Mouse (Mus musculus): ENCODE data around the gene Gzmm. TPM values are rescaled to one million over a fixed set of nuclear protein-coding genes. Genes with fewer than 3 reads are reported as not detected.
A peak's percentile ranks its signal among the peaks of the same experiment; 100 is the strongest.

Gene Gzmm
- total and polyA plus RNA-seq, 2 experiments = 0.09 to 0.37 TPM

GRCm38 (mm10) chr10:79712029-79712428 is 23.2 kb downstream of the Gzmm start:
- Histone ChIP-seq H3K9ac (ENCODE audit: low read depth, low read length) (no peak overlapping the region), H3K27me3 (ENCODE audit: control insufficient read depth, insufficient read depth, low read length) (peaks cover 6% of the 10 kb centered on the region), H3K27ac (replicated peaks; ENCODE audit: insufficient read depth, low read depth, low read length) (no peak overlapping the region), H3K4me3 (ENCODE audit: insufficient read depth, low read depth, low read length) (no peak overlapping the region), H3K79me2 (ENCODE audit: control insufficient read depth, insufficient read depth, low read length) (peaks cover 14% of the 10 kb centered on the region), H3K4me1 (ENCODE audit: control insufficient read depth, insufficient read depth, low read length) (peaks cover 6% of the 10 kb centered on the region), H3K36me3 (ENCODE audit: control insufficient read depth, insufficient read depth, low read length) (peaks cover 3% of the 10 kb centered on the region; the same call in 1 of the 2 replicates)
- WGBS = 86% methylated on average over 1 of the region's 1 CpGs
- DNase-seq (ENCODE audit: extremely low read depth, low read depth, low spot score) = peak; percentile 45
- TF ChIP-seq CTCF (IDR thresholded peaks at IDR 0.05; ENCODE audit: low read depth, low read length) (peak; percentile 37; the same call in 1 of the 2 replicates), POLR2A (IDR thresholded peaks at IDR 0.05; ENCODE audit: extremely low read depth, insufficient read depth, low read length) (no peak)

GRCm38 (mm10) chr10:79712499-79713126 is 23.8 kb downstream of the Gzmm start:
- no peaks in the 10 kb centered on the region for H3K4me1 ChIP-seq (ENCODE audit: control insufficient read depth, insufficient read depth, low read length)
- peaks cover 3% of the 10 kb centered on the region; the same call in 1 of the 2 replicates for H3K36me3 ChIP-seq (ENCODE audit: control insufficient read depth, insufficient read depth, low read length)
- H3K4me3 ChIP-seq (ENCODE audit: insufficient read depth, low read depth, low read length) = no peak overlapping the region
- H3K79me2 ChIP-seq (ENCODE audit: control insufficient read depth, insufficient read depth, low read length) = peaks cover 9% of the 10 kb centered on the region
- peak; percentile 52 for DNase-seq (ENCODE audit: extremely low read depth, low read depth, low spot score)
- 12% methylated on average over 6 of the region's 6 CpGs for WGBS
- TF ChIP-seq CTCF (IDR thresholded peaks at IDR 0.05; ENCODE audit: low read depth, low read length) = peak; percentile 88
- TF ChIP-seq POLR2A (IDR thresholded peaks at IDR 0.05; ENCODE audit: extremely low read depth, insufficient read depth, low read length) = no peak
- no peak overlapping the region for H3K9ac ChIP-seq (ENCODE audit: low read depth, low read length)
- H3K27me3 ChIP-seq (ENCODE audit: control insufficient read depth, insufficient read depth, low read length) = peaks cover 10% of the 10 kb centered on the region
- no peak overlapping the region for H3K27ac ChIP-seq (replicated peaks; ENCODE audit: insufficient read depth, low read depth, low read length)

GRCm38 (mm10) chr10:79713163-79713562 is 24.3 kb downstream of the Gzmm start:
- 16% methylated on average over 1 of the region's 1 CpGs for WGBS
- Histone ChIP-seq H3K27me3 (ENCODE audit: control insufficient read depth, insufficient read depth, low read length) (peaks cover 10% of the 10 kb centered on the region), H3K4me3 (ENCODE audit: insufficient read depth, low read depth, low read length) (no peak overlapping the region), H3K9ac (ENCODE audit: low read depth, low read length) (no peak overlapping the region), H3K27ac (replicated peaks; ENCODE audit: insufficient read depth, low read depth, low read length) (no peak overlapping the region), H3K36me3 (ENCODE audit: control insufficient read depth, insufficient read depth, low read length) (peaks cover 3% of the 10 kb centered on the region; the same call in 1 of the 2 replicates), H3K79me2 (ENCODE audit: control insufficient read depth, insufficient read depth, low read length) (peaks cover 6% of the 10 kb centered on the region; the same call in 1 of the 2 replicates), H3K4me1 (ENCODE audit: control insufficient read depth, insufficient read depth, low read length) (no peaks in the 10 kb centered on the region)
- DNase-seq (ENCODE audit: extremely low read depth, low read depth, low spot score) = no peak
- TF ChIP-seq CTCF (IDR thresholded peaks at IDR 0.05; ENCODE audit: low read depth, low read length) (no peak), POLR2A (IDR thresholded peaks at IDR 0.05; ENCODE audit: extremely low read depth, insufficient read depth, low read length) (no peak)

GRCm38 (mm10) chr10:79714996-79715395 is 26.2 kb downstream of the Gzmm start:
- 67% methylated on average over 4 of the region's 4 CpGs for WGBS
- TF ChIP-seq CTCF (IDR thresholded peaks at IDR 0.05; ENCODE audit: low read depth, low read length) = no peak
- TF ChIP-seq POLR2A (IDR thresholded peaks at IDR 0.05; ENCODE audit: extremely low read depth, insufficient read depth, low read length) = no peak
- Histone ChIP-seq H3K27me3 (ENCODE audit: control insufficient read depth, insufficient read depth, low read length) (peaks cover 10% of the 10 kb centered on the region), H3K4me3 (ENCODE audit: insufficient read depth, low read depth, low read length) (no peak overlapping the region), H3K4me1 (ENCODE audit: control insufficient read depth, insufficient read depth, low read length) (no peaks in the 10 kb centered on the region), H3K9ac (ENCODE audit: low read depth, low read length) (no peak overlapping the region), H3K27ac (replicated peaks; ENCODE audit: insufficient read depth, low read depth, low read length) (no peak overlapping the region), H3K79me2 (ENCODE audit: control insufficient read depth, insufficient read depth, low read length) (no peaks in the 10 kb centered on the region), H3K36me3 (ENCODE audit: control insufficient read depth, insufficient read depth, low read length) (peaks cover 3% of the 10 kb centered on the region; the same call in 1 of the 2 replicates)
- DNase-seq (ENCODE audit: extremely low read depth, low read depth, low spot score) = no peak

GRCm38 (mm10) chr10:79716254-79716987 is 27.6 kb downstream of the Gzmm start, which contains the start of gene Hcn2:
Hcn2 (plus strand) TSS chr10:79716634.
- no peak within 1 kb of the TSS for H3K9ac ChIP-seq (ENCODE audit: low read depth, low read length)

More at GRCm38 (mm10) chr10:79716254-79716987, 27.6 kb downstream of the Gzmm start, which contains the start of gene Hcn2:
- no peaks in the 10 kb centered on the region for H3K36me3 ChIP-seq (ENCODE audit: control insufficient read depth, insufficient read depth, low read length)
- no peak within 1 kb of the TSS for H3K27ac ChIP-seq (replicated peaks; ENCODE audit: insufficient read depth, low read depth, low read length)
- DNase-seq (ENCODE audit: extremely low read depth, low read depth, low spot score) = no peak
- TF ChIP-seq CTCF (IDR thresholded peaks at IDR 0.05; ENCODE audit: low read depth, low read length) (no peak), POLR2A (IDR thresholded peaks at IDR 0.05; ENCODE audit: extremely low read depth, insufficient read depth, low read length) (no peak)
- no peaks in the 10 kb centered on the region for H3K79me2 ChIP-seq (ENCODE audit: control insufficient read depth, insufficient read depth, low read length)
- WGBS = 2% methylated on average over 91 of the region's 91 CpGs
- H3K4me1 ChIP-seq (ENCODE audit: control insufficient read depth, insufficient read depth, low read length) = no peaks in the 10 kb centered on the region
- H3K27me3 ChIP-seq (ENCODE audit: control insufficient read depth, insufficient read depth, low read length) = peaks cover 10% of the 10 kb centered on the region
- H3K4me3 ChIP-seq (ENCODE audit: insufficient read depth, low read depth, low read length) = peak within 1 kb of the TSS; percentile 64; the same call in 1 of the 2 replicates

Data from liver, adult 2 months (tissue).